Mouse (Mus musculus) gonadal fat pad, adult 2 months (tissue): Measurements from ENCODE around the gene Nmnat3. TPM values are rescaled to one million over a fixed set of nuclear protein-coding genes. Genes with fewer than 3 reads are reported as not detected.
"Not testable (repeated sequence)": the region's sequence is repeated elsewhere in the genome, so short reads cannot be mapped to it uniquely, and the experiment has no call there.

ENCODE experiments used
- DNase-seq: peaks from one replicate; pipeline ENCODE4 v3.0.0-alpha.2; 2012; ENCODE audit warnings: low read depth
- polyA plus RNA-seq: library from polyadenylated mRNA; depleted of rRNA; stranded (reverse); fragments of >200 nt; gene quantifications from 2 replicates; pipeline ENCODE4 v1.2.3, GENCODE M21; 2012; rRNA removed

Nmnat3 gene
- 18.8 and 22.9 TPM in 2 replicates for polyA plus RNA-seq

GRCm38 (mm10) chr9:98287135-98287534, at the start of gene Nmnat3:
TSS of gene Nmnat3 (plus strand) at chr9:98287435.
- DNase-seq, result not testable (repeated sequence)

- DNase-seq, result no peak
These were observed 43.8 kb upstream of the Nmnat3 start for GRCm38 (mm10) chr9:98243481-98243880.

DNA sequence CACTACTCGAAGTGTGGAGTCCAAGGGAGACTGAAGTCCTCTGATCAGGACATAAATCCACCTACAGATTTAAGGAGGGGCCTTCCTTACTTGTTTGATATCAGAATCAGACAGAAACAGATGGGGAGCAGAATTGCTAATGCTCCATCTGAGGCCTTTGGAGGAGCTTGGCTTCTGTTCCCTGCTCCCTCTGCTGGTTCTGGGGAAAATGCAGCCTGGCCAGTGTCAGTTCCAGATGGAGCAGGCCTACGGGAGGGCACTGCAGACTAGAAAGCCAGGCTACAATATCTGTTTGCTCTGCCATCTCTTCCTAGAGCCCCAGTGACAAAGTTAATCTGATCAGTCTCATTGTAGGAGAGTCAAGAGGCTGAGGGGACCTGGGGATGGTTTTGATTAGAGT, 43.0 kb upstream of the Nmnat3 start:
- no peak for DNase-seq

DNA sequence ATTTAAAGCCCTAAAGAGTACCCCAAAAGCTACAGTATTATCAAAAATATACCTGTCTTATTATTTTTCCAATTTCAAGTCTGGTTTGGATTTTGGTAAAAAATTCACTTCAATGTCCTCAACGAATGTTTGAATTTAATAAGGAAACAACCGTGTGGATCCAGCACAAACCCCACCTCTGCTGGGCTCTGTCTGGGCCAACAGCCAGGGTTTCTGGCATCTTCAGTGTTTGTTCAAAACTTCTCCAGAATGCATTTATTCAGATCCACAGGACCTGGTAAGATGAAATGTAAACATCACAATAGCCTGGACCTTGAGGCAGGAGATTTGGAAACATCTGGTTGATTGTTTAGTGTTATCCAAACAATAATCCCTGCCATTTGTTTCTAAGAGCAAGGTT, 42.0 kb upstream of the Nmnat3 start:
- no peak for DNase-seq

DNA sequence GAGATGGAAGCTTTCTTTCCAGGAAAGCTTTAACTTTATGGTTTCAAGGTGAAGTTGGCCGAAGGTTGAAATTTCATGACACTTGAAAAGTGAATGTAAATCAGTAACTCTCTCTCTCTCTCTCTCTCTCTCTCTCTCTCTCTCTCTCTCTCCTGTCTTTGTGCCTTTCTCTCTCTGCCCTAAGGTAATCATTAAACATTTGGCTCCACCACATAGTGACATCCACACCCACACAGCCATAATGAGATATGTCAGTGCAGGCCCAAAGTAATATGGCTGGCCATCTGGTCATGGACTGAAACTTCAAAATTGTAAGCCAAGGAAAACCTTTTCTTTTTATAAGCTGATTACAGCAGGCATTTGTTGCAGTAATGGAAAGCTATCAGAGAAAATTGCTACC, 40.9 kb upstream of the Nmnat3 start:
- no peak for DNase-seq

DNA sequence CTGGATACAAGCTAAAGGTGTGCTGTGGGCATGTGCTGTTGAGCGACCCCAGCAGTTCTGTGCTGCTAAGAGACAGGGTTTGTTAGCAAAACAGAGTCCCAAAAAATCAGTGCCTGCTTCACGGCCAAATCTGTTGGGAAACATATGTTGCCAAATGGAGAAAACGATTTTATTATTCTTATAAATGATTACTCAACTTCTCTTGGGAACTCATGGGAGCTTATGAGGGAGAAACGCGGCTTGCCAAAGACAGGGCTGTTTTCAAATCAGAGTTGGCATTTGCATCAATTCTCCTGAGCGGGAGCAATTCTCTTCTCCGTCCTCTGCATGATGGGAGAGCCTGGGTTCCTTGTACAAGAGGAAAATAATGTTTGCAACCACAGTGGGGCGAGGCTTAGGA, 27.0 kb upstream of the Nmnat3 start:
- DNase-seq, result peak; percentile 57

GRCm38 (mm10) chr9:98261461-98262011, 25.7 kb upstream of the Nmnat3 start:
- no peak for DNase-seq

- no peak for DNase-seq
These were observed 22.3 kb upstream of the Nmnat3 start for GRCm38 (mm10) chr9:98264916-98265315.

GRCm38 (mm10) chr9:98272734-98273133, 14.5 kb upstream of the Nmnat3 start:
- DNase-seq, result no peak

DNA sequence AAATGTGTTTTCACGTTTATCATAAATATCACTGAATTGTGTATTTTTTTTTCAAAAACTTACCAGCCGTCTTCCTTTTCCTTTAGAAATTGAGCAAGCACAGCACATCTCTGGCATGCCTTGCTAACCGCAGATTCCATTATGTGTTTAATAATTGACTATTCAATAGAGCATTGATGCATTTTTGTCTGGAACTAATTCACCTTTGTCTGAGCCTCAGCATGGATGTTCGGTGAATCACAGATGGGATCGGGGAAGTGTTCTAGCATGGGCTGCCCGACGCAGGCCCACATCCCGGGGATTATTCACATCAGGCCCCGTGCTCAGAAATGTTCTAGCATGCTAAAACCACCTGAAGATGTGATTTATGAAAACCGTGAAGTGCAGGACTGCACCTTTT, 12.2 kb upstream of the Nmnat3 start:
- no peak for DNase-seq

- no peak for DNase-seq
These were observed 7.1 kb upstream of the Nmnat3 start for GRCm38 (mm10) chr9:98280162-98280561.

DNA sequence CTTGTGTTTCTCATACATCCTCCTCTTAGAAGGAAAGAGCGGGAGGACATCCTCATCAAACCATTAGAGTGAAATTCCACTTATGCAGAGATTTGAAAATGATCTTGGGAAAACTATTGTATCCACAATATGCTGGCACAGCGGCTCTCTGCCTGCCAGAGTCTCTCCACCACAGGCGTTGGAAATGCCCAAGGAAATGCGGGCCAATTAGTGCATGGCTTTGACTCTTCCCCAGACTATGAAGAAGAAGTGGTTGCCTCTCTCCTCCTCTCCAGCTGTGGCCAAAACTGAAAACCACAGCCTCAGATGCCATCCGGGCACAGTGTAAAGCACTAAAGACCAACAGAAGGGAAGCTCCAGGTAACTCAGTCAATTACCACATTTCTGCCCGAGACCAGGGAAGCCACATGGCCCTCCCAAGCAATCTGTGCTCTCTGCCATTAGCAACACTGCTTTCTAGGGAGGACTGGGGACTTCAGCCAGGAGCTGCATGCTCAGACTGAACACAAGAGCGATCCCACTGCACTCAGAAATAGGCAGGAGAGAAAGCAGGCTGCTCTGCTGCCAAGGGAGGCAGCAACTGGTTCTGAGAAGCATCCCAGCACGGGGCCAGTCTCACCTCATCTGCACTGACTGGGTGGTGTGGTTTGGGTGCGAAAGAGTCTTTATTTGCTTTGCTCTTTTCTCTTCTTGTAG, 1.5 kb upstream of the Nmnat3 start:
- DNase-seq, result no peak

DNA sequence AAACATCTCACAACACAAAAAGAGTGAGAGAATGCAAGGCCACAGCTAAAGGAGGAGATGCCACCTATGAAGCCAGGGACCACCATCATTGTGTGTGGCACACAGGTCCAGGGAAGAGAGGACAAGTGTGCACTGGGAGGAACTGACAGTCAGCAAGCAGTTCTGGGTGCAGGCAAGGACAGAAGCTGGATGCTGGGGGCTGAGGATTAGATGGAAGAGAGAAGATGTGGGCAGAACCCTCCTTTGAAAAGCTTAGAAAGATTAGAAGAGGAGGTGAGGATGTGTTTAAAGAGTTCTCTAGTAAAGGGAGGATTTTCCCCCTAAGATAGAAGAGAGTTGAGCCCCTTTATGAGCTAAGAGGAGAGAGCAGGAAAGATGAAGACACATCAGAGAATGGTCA, 2.4 kb downstream of the Nmnat3 start:
- DNase-seq, result no peak

GRCm38 (mm10) chr9:98290591-98290990, 3.4 kb downstream of the Nmnat3 start:
- no peak for DNase-seq

GRCm38 (mm10) chr9:98296383-98297201, 9.4 kb downstream of the Nmnat3 start:
- DNase-seq, result peak; percentile 58

- DNase-seq, result no peak
These were observed 10.2 kb downstream of the Nmnat3 start for GRCm38 (mm10) chr9:98297234-98297936.

- DNase-seq, result no peak
These were observed 10.8 kb downstream of the Nmnat3 start for GRCm38 (mm10) chr9:98297937-98298595.

GRCm38 (mm10) chr9:98298761-98299160, 11.5 kb downstream of the Nmnat3 start:
- no peak for DNase-seq

- no peak for DNase-seq
These were observed 12.0 kb downstream of the Nmnat3 start for GRCm38 (mm10) chr9:98299235-98299634.

DNA sequence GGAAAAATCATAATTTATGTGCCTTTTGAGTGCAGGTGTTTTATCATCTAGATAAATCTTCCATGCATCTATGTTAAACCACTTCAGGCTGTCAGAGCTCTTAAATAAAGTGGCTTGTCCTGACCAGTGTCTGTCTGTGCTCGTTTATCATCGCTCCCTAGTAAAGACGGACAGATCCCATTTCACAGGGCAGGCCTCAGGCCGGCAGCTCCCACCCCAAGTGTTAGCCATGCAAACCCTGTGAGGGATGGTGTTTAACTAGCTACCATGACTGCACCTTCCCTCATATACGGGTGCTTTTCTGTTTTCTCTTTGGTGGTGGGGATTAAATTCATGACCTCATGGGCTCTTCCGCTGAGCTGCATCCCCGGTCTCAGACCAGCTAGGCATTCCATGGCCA, 13.3 kb downstream of the Nmnat3 start:
- DNase-seq, result no peak

- no peak for DNase-seq
These were observed 19.8 kb downstream of the Nmnat3 start for GRCm38 (mm10) chr9:98307011-98307410.
